Mouse (Mus musculus): ENCODE measurements at regions not wholly inside any gene's neighbourhood (a gene's known extent, or its start where the extent isn't known, plus 50 kb on each side); places are given as distances from the start of the nearest gene placed in this dataset.
"Not testable (repeated sequence)": the region's sequence is repeated elsewhere in the genome, so short reads cannot be mapped to it uniquely, and the experiment has no call there.

DNA sequence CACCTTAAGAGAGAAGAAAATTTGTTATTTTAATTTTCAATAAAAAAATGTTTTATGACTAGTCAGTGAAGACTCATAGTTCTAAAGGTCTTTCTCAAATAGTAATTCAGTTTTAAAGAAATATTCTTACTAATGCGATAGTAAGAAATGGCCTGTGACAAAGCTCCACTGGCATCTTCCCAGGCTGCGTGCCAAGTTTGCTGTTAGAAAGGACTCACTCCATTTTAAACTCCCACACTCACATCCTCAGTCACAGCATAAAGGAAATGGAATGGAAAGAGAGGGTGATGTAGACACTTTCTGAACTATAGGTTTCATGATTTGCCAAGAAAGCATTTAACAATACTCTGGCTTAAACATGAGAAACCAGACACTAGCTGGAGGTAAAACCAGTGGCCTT lies 436.6 kb downstream of the Mei4 start:
- DNase-seq, result no peak

DNA sequence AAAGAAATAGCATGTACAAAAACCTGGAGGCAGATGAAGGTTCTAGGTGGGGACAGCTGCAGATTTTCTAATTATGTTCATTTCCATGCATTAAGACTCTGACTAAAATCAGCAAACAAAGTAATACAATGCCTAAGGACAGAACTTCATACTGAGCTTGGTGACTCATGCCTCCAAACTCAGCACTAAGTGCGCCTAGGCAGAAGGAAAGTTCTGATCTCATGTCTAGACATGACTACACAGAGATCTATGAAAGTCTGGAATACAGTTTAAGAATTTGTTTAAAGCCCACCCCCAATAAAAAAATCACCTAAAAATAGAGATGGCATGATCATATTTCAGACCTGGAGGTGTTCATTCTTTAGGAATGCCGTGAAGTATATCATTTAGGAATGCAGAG lies 442.8 kb downstream of the Mei4 start:
- DNase-seq, result no peak

DNA sequence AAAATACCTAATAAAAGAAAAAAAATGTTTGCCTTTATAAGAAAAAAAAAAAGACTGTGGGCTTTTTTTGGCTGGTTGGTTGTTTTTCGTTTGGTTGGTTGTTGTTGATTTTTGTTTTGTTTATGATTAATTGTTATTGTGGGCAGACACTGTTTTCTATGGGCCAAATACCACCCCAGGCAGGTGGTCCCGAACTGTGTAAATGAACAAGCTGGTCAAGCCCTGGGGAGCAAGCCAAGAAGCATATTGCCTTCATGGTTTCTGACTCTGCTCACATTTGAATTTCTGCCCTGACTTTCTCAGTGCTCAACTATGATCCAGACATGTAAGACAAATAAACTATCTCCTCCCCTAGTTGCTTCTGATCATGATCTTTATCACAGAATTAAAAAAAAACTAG lies 449.0 kb downstream of the Mei4 start:
- DNase-seq, result no peak

DNA sequence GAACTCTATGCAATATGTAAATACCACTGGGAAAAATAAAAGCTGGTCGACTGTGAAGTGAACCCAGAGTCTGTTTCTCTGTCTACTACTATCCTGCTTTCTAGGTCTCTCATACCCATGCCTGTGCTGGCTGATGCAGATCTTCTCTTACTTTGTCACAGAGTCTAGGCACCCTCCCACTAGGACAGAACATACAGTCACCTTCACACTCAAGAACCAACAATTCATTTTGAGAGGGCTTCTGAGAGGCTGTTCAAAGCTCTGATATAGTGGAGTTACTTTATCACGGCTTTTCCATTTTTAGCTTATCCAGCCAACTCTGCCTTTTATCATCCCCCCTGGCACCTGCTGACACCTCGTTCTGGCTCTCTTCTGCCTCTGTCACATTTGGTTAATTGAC lies 477.0 kb downstream of the Mei4 start:
- no peak for DNase-seq

DNA sequence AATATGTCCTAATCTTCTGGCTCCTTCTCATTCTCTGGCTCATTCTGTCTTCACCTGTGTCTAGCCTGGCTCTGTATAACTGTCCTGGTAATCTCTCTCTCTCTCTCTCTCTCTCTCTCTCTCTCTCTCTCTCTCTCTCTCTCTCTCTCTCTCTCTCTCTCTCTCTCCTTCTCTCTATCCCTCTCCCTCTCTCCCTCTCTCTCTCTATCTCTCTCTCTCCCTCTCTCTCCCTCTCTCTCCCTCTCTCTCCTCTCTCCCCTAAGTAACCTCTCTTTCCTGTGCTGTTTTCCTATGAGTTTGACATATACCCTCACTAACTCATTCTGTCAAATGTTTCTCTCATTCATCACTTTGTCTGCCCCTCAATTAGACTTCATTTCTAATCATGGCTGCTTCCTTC lies 478.6 kb upstream of the Irak1bp1 start:
- not testable (repeated sequence) for DNase-seq

DNA sequence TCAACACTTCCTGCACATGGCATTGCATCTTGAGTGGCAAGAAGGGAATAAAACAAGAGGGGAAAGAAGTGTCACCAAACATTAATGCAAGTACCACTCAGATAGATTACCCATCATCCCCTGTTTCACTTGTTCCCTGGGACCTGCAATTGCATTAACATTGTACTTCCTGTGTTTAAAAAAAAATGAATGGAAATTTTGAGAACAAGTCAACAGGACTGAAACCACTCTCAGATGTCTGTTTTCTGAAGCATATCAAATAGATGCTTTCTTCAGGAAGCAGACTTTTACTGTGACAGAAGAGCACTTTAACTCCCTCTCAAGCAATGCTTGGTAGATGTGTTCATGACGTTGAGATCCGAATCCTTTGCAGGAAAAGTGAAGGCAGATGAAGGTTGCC lies 469.8 kb upstream of the Irak1bp1 start:
- no peak for DNase-seq

DNA sequence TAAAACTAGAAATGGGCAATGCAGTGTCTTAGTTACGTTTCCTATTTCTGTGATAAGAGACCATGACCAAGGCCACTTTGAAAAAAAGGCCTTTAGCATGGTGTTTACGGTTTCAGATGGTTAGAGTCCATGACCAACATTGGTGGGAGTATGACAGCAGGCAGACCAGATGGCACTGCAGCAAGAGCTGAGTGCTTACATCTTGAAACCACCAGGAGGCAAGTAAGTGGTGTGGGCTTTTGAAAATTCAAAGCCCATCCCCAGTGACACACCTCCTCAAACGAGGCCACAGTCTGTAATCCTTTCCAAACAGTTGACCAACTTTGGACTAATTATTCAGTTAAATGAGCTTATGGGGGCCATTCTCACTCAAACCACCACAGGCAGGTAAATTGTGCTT lies 427.0 kb upstream of the Irak1bp1 start:
- peak; percentile 1 for DNase-seq

DNA sequence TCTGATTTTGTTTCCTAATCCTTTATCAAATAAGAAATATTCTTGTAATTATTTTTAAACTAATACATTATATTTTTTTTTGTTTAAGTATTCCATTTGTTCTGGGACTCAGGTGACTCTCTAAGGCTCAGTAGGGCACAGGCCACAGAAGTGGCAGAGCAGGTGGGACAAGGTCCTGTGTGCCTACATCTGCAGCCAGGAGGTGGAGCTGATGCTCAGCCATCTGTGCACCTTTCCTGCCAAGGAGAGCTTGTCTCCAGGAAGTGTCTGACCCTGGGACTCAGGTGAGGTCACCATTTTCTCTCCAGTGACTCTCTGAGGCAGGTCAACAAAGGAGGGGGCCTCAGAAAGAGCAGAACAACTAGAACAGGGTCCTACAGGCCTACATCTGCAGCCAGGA lies 425.3 kb upstream of the Irak1bp1 start:
- no peak for DNase-seq

DNA sequence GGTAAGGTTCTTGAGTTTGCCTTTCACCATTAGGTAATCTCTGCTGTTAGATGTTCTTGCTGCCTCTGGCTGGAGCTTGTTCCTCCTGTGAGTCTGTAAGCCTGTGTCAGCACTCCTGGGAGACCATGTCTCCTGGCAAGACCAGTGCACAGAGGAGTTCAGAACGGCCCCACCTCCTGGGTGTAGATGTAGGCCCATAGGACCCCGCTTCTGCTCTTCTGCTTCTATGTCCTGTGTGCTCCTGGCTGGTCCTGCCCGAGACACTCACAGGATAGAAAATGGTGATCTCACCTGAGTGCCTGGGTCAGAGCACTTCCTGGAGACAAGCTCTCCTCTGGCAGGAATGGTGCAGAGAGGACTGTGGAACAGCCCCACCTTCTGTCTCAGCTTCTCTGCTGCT lies 422.2 kb upstream of the Irak1bp1 start:
- DNase-seq, result no peak

DNA sequence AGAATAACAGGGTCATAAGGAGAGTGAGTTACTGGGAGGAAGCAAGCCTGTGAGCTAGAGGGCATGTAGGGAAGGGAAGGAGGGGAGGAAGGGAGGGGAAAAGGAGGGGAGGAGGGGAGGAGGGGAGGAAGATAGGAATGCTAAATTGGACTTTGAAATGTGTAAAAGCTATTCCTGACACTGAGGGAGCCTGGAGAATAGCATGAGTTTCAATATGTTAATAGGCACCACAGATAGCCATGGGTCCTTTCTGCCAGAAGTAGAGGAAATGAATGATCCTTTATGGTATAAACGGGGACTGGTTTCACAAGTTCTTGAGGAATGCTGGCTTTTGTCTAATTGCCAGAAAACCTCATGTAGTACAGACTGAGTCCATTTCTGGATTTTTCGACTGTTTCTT lies 420.4 kb upstream of the Irak1bp1 start:
- DNase-seq, result no peak

Measured in cerebellum, adult 9-10 months (tissue).